Mouse (Mus musculus): ENCODE data around the gene Snx8. TPM values are rescaled to one million over a fixed set of nuclear protein-coding genes. Genes with fewer than 3 reads are reported as not detected.
A peak's percentile ranks its signal among the peaks of the same experiment; 100 is the strongest.

Snx8 gene
- 20.6 and 30.3 TPM in 2 replicates for polyA plus RNA-seq (2012; rRNA removed)

DNA sequence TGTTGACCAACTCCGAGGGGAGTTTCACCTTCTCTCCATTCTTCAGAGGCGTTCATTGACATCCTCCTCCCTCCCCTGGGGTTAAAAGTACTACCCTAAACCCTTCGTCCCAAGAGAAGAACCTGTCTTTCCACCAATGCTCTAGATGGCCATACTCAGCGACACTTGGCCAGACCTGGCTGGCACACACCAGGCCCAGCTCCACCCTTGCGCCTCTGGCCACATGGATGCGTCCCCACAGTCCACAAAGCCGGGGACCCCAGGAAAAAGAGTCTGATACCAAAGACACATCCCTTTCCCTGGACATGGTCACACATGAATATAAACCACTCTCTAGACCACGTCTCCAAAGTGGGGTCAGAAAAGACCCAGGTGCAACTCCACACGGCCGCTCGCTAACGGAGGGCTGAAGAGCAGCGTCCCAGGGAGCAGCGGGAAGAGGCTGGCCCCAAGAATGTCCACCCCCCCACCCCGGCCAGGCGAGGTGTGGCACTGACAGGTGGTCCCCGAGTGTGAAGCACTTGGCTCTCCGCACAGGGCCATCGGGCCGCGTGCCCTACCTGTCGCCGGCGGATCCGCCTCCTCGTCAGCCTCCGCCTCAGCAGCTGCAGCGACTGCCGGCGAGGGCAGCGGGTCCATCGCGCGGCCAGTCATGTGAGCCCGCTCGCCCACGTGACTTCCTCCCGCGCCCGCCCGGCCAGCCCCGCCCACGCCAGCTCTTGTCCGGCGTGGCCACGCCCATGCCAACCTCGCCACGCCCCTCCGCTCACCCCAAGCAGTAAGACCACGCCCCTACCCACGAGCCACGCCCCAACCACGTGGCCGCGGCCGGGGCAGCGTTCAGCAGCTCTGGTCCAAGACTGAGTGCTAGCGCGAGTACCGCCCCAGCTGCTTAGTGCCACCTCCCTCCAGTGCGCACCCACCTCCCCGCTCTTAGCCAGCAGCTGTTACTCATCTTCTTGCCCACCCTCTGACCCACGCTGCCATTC lies at the start of gene Snx8:
Snx8 (minus strand) TSS at position 675 of the 989 bp plus-strand sequence.
- peak; percentile 72 for TF ChIP-seq POLR2A (IDR thresholded peaks at IDR 0.05; ENCODE audit: borderline replicate concordance, extremely low read depth, insufficient read depth, insufficient read length, poor library complexity, severe bottlenecking)
- no peak for TF ChIP-seq CTCF (IDR thresholded peaks at IDR 0.05; ENCODE audit: borderline replicate concordance, extremely low read depth, insufficient read depth, insufficient read length)

DNA sequence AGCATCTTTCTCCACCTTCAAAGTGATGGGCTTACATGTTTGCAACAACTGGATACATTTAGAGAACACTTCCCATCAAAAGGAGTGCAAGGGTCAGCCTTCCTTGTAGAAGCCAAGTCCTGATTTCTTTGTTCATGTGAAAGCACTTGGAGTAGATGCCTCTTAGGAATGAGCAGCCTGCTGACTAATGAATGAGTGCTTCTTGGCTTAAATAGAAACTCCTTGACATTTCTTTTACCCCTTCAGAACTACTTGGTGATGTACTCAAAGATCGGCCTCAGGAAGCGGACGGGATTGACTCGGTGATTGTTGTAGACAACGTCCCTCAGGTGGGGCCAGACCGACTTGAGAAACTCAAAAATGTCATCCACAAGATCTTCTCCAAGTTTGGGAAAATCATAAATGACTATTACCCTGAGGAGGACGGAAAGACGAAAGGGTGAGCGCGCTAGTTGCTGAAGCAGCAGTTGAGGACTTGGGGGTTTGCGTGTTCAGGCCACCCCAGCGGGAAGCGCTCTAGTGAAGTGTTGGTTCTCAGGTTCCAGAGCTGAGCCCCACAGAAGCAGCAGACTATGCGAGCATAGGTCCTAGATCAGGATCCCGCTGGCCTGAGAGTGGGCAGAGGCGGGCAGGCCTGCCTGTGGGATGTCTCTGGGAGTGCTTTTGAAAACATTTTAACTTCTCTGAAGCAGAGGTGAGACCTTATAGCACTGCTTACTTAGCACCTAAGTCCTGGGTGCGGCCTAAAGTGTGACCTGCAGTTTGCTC lies 36.1 kb upstream of the Snx8 start:
- DNase-seq (ENCODE audit: low read depth), result no peak
- TF ChIP-seq CTCF (IDR thresholded peaks at IDR 0.05; ENCODE audit: borderline replicate concordance, extremely low read depth, insufficient read depth, insufficient read length), result no peak
- no peak for TF ChIP-seq POLR2A (IDR thresholded peaks at IDR 0.05; ENCODE audit: borderline replicate concordance, extremely low read depth, insufficient read depth, insufficient read length, poor library complexity, severe bottlenecking)

More for the DNA sequence above, at the start of gene Snx8:
- DNase-seq (ENCODE audit: low read depth), result peak; percentile 98

DNA sequence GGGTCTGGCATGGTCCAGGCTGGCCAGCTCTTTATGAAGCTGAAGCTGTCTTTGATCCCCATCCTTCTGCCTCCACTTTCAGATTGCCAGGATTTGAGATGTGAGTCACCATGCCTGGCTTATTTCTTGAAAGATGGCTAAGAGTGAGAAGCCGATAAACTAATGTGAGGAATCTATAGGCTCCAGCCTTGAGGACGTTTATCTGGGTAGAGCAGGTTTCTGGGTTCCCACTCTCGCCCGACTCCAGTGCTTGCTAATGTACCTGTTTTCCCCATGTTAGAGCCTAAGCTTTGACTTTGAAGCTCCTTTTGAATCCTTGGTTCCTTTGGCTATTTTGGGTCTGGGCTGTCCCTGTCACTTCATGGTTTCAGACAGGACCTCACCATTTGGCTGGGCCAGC lies 31.6 kb upstream of the Snx8 start:
- TF ChIP-seq POLR2A (IDR thresholded peaks at IDR 0.05; ENCODE audit: borderline replicate concordance, extremely low read depth, insufficient read depth, insufficient read length, poor library complexity, severe bottlenecking), result no peak
- no peak for TF ChIP-seq CTCF (IDR thresholded peaks at IDR 0.05; ENCODE audit: borderline replicate concordance, extremely low read depth, insufficient read depth, insufficient read length)
- no peak for DNase-seq (ENCODE audit: low read depth)

DNA sequence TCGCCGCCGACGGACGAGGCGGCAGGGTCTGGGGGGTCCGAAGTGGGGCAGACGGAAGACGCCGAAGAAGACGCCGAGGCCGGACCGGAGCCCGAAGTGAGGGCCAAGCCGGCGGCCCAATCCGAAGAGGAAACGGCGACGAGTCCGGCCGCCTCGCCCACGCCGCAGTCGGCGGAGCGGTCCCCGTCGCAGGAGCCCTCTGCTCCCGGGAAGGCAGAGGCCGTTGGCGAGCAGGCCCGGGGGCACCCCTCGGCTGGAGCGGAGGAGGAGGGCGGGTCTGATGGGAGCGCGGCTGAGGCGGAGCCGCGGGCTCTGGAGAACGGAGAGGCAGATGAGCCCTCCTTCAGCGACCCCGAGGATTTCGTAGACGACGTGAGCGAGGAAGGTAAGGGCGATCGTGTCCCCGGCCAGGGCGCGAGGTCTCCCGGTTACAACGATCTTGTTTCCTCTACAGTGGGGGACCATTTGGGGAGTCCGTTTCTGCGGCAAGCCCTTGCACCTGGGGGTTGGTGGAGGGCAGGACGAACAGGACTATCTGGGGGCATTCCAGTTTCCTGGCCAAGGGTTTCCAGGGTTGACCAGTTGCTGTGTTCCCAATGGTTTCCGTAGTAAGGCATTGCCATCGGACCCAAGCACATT lies 30.5 kb upstream of the Snx8 start:
- TF ChIP-seq POLR2A (IDR thresholded peaks at IDR 0.05; ENCODE audit: borderline replicate concordance, extremely low read depth, insufficient read depth, insufficient read length, poor library complexity, severe bottlenecking) (no peak), CTCF (IDR thresholded peaks at IDR 0.05; ENCODE audit: borderline replicate concordance, extremely low read depth, insufficient read depth, insufficient read length) (no peak)
- DNase-seq (ENCODE audit: low read depth), result no peak

DNA sequence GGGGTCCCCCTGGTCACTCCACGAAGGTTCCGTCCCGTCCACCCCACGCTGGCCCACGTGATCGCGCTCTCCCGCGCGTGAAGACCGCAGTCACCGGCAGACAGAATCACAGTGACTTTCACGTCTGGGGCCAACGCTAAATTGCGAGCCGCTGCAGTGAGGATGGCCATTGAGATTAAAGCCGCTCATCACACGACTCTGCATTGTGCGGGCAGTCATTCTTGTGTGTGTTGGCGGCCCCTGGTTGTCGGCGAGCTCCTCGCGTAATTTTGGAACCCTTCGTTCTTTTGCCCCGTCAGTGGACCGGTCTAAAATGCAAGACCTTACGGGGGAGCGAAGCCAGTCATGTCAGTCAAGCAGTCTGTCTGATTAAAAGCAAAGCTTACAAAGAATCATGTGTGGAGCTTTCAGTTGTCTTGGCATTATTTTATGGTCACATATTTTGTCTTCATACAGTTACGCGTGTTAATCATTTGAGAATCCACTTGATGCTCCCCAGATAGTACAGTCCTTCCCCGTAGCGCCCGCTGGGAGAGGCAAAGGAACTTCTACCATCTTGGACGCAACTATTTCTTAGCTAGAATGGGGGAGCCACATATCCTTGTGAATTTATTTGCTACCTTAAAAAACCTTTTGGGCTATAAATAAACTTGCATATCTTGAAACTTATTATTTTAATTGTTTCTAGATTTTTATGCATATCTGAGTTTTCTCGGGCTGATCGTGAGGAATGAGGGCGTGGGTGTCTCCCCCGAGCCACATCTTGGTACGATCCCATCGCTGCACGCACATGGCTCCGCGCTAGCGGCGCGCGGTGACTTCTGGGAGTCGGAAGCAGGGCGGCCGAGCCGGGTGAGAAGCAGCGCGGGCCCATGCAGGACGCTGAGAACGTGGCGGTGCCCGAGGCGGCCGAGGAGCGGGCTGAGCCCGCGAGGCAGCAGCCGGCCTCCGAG lies 29.7 kb upstream of the Snx8 start, which contains the start of gene Eif3b:
Eif3b (plus strand) TSS at position 840 of the 953 bp plus-strand sequence.
- peak; percentile 79 for TF ChIP-seq POLR2A (IDR thresholded peaks at IDR 0.05; ENCODE audit: borderline replicate concordance, extremely low read depth, insufficient read depth, insufficient read length, poor library complexity, severe bottlenecking)
- 0 out of 2 replicates have a peak, but pooled peaks have one; percentile 7 for TF ChIP-seq CTCF (IDR thresholded peaks at IDR 0.05; ENCODE audit: borderline replicate concordance, extremely low read depth, insufficient read depth, insufficient read length)
- peak; percentile 98 for DNase-seq (ENCODE audit: low read depth)

- DNase-seq (ENCODE audit: low read depth), result no peak
- no peak for TF ChIP-seq POLR2A (IDR thresholded peaks at IDR 0.05; ENCODE audit: borderline replicate concordance, extremely low read depth, insufficient read depth, insufficient read length, poor library complexity, severe bottlenecking)
- no peak for TF ChIP-seq CTCF (IDR thresholded peaks at IDR 0.05; ENCODE audit: borderline replicate concordance, extremely low read depth, insufficient read depth, insufficient read length)
These were observed 29.0 kb upstream of the Snx8 start for GRCm38 (mm10) chr5:140418106-140418488.

DNA sequence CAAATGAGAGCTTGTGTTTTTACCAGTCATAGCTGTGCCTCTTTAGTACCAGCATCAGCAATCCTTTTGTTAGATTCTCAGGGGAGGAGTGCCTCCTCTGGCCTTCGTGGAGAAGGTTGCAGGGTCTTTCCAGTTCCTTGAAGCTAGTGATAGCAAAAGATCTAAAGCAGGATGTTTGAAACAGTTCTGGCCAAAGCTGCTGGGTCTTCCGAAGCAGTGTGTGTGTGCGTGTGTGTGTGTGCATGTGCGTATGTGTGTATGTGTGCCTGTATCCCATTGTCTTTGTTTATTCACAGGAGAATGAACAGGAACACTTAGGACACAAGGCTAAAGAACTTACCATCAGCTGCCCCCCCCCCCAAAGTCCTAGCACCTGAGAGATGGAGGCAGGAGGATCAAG lies 25.6 kb upstream of the Snx8 start:
- TF ChIP-seq POLR2A (IDR thresholded peaks at IDR 0.05; ENCODE audit: borderline replicate concordance, extremely low read depth, insufficient read depth, insufficient read length, poor library complexity, severe bottlenecking) (no peak), CTCF (IDR thresholded peaks at IDR 0.05; ENCODE audit: borderline replicate concordance, extremely low read depth, insufficient read depth, insufficient read length) (no peak)
- no peak for DNase-seq (ENCODE audit: low read depth)

- DNase-seq (ENCODE audit: low read depth), result peak; percentile 45
- peak; percentile 55; the same call in 1 of the 2 replicates for TF ChIP-seq CTCF (IDR thresholded peaks at IDR 0.05; ENCODE audit: borderline replicate concordance, extremely low read depth, insufficient read depth, insufficient read length)
- no peak for TF ChIP-seq POLR2A (IDR thresholded peaks at IDR 0.05; ENCODE audit: borderline replicate concordance, extremely low read depth, insufficient read depth, insufficient read length, poor library complexity, severe bottlenecking)
These were observed 22.3 kb upstream of the Snx8 start for GRCm38 (mm10) chr5:140411339-140411738.

DNA sequence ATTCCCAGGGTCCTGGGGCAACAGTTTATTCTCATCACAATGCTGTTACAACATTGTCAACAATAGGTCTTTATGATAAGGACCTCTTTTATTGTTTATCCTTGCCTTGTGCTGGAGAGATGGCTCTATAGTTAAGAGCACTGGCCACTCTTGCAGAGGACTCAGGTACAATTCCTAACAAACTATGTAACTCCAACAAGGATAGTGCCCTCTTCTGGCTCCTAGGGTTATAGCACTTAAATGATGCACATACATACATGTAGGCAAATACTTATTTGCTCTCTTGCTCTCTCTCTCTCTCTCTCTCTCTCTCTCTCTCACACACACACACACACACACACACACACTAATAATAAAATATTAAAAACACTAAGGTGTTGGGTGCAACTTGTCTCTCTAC lies 19.7 kb upstream of the Snx8 start:
- TF ChIP-seq POLR2A (IDR thresholded peaks at IDR 0.05; ENCODE audit: borderline replicate concordance, extremely low read depth, insufficient read depth, insufficient read length, poor library complexity, severe bottlenecking) (no peak), CTCF (IDR thresholded peaks at IDR 0.05; ENCODE audit: borderline replicate concordance, extremely low read depth, insufficient read depth, insufficient read length) (no peak)

DNA sequence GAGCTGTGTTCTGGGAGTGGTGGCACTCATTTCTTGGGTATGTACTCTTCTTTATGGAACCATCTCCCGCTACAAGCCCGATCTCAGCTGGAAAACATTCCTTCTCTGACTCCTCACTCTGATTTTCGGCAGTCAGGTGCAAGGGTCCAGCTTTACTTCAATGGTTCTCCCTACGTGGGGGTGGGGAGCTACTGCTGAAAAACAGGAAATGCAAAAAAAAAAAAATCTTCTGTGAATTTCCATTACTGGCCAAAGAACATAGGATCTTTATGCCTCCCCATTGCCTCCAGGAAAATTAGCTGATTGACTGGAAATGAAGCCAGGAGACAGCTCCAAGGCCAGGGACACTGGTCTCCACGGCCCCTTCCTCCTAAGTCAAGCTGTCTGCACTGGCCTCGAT lies 17.6 kb upstream of the Snx8 start:
- TF ChIP-seq POLR2A (IDR thresholded peaks at IDR 0.05; ENCODE audit: borderline replicate concordance, extremely low read depth, insufficient read depth, insufficient read length, poor library complexity, severe bottlenecking), result no peak
- no peak for TF ChIP-seq CTCF (IDR thresholded peaks at IDR 0.05; ENCODE audit: borderline replicate concordance, extremely low read depth, insufficient read depth, insufficient read length)
- no peak for DNase-seq (ENCODE audit: low read depth)

More for the DNA sequence above, 19.7 kb upstream of the Snx8 start:
- no peak for DNase-seq (ENCODE audit: low read depth)
